Mouse (Mus musculus) adrenal gland, postnatal 36 days (tissue): ENCODE measurements around the gene Erp44. TPM values are rescaled to one million over a fixed set of nuclear protein-coding genes. Genes with fewer than 3 reads are reported as not detected.

ENCODE experiments used
- DNase-seq, 2 experiments: peaks; one replicate each; pipeline ENCODE4 v3.0.0; 2021; ENCODE audit warnings: mixed read lengths in 1 of 2
- long read RNA-seq, 2 experiments: library from polyadenylated mRNA; stranded (forward); transcript quantifications; one replicate each; pipeline ENCODE4 v2.0.0; 2021; ENCODE audit warnings: borderline sequencing depth in 2 of 2
- total RNA-seq, 2 experiments: library from RNA; stranded (reverse); gene quantifications; 2 replicates each; pipeline ENCODE4 v1.2.3; 2021

Gene Erp44
- 10 to 100 TPM; 66.7 to 69.6 TPM for total RNA-seq
- long read RNA-seq, experiment 1, transcript Erp44-201 (12 exons, 2,624 nt): major isoform, 105 of 112 reads
- long read RNA-seq, experiment 1, partial matches to known transcripts: 2 of 112 reads
- long read RNA-seq, experiment 1, other reads (novel, unspliced or antisense): 5 of 112 reads
- long read RNA-seq, experiment 2, transcript Erp44-201 (12 exons, 2,624 nt): major isoform, 28 of 31 reads
- long read RNA-seq, experiment 2, partial matches to known transcripts: 0 of 31 reads
- long read RNA-seq, experiment 2, other reads (novel, unspliced or antisense): 2 of 31 reads

- peak; percentile 94 to 95 for DNase-seq
Observed at GRCm38 (mm10) chr4:48279498-48280134, at the start of gene Erp44, which contains the start of gene Invs. Erp44 (minus strand) TSS chr4:48279558. Invs (plus strand) TSS chr4:48279760.

- no peak for DNase-seq
Observed at GRCm38 (mm10) chr4:48328042-48328441, 48.7 kb upstream of the Erp44 start.

GRCm38 (mm10) chr4:48327192-48327591 lies 47.8 kb upstream of the Erp44 start:
- no peak for DNase-seq

- no peak for DNase-seq
Observed at GRCm38 (mm10) chr4:48322095-48322494, 42.7 kb upstream of the Erp44 start.

GRCm38 (mm10) chr4:48321276-48321675 lies 41.9 kb upstream of the Erp44 start:
- peak; percentile 9 to 21 for DNase-seq

GRCm38 (mm10) chr4:48316036-48316435 lies 36.7 kb upstream of the Erp44 start:
- DNase-seq: no peak

GRCm38 (mm10) chr4:48314814-48315213 lies 35.5 kb upstream of the Erp44 start:
- DNase-seq: no peak

GRCm38 (mm10) chr4:48287086-48287757 lies 7.9 kb upstream of the Erp44 start:
- no peak for DNase-seq

GRCm38 (mm10) chr4:48281121-48281520 lies 1.8 kb upstream of the Erp44 start:
- no peak for DNase-seq

- peak in 1 of 2 experiments; percentile 7 for DNase-seq
Observed at GRCm38 (mm10) chr4:48278757-48279497, 431 bp downstream of the Erp44 start.

GRCm38 (mm10) chr4:48277011-48277410 lies 2.3 kb downstream of the Erp44 start:
- DNase-seq: no peak

GRCm38 (mm10) chr4:48275736-48276135 lies 3.6 kb downstream of the Erp44 start:
- peak; percentile 8 to 51 for DNase-seq

- no peak for DNase-seq
Observed at GRCm38 (mm10) chr4:48273119-48273829, 6.1 kb downstream of the Erp44 start.

GRCm38 (mm10) chr4:48271838-48272237 lies 7.5 kb downstream of the Erp44 start:
- no peak for DNase-seq

- DNase-seq: no peak
Observed at GRCm38 (mm10) chr4:48270532-48270931, 8.8 kb downstream of the Erp44 start.

- no peak for DNase-seq
Observed at GRCm38 (mm10) chr4:48268127-48268526, 11.2 kb downstream of the Erp44 start.

- DNase-seq: no peak
Observed at GRCm38 (mm10) chr4:48267683-48268082, 11.7 kb downstream of the Erp44 start.

- no peak for DNase-seq
Observed at GRCm38 (mm10) chr4:48258045-48258444, 21.3 kb downstream of the Erp44 start.

GRCm38 (mm10) chr4:48253266-48253665 lies 26.1 kb downstream of the Erp44 start:
- no peak for DNase-seq

GRCm38 (mm10) chr4:48244280-48244679 lies 35.1 kb downstream of the Erp44 start:
- no peak for DNase-seq

GRCm38 (mm10) chr4:48243737-48244136 lies 35.6 kb downstream of the Erp44 start:
- no peak for DNase-seq

- DNase-seq: no peak
Observed at GRCm38 (mm10) chr4:48242482-48242881, 36.9 kb downstream of the Erp44 start.
